In the genomic region with DNA sequence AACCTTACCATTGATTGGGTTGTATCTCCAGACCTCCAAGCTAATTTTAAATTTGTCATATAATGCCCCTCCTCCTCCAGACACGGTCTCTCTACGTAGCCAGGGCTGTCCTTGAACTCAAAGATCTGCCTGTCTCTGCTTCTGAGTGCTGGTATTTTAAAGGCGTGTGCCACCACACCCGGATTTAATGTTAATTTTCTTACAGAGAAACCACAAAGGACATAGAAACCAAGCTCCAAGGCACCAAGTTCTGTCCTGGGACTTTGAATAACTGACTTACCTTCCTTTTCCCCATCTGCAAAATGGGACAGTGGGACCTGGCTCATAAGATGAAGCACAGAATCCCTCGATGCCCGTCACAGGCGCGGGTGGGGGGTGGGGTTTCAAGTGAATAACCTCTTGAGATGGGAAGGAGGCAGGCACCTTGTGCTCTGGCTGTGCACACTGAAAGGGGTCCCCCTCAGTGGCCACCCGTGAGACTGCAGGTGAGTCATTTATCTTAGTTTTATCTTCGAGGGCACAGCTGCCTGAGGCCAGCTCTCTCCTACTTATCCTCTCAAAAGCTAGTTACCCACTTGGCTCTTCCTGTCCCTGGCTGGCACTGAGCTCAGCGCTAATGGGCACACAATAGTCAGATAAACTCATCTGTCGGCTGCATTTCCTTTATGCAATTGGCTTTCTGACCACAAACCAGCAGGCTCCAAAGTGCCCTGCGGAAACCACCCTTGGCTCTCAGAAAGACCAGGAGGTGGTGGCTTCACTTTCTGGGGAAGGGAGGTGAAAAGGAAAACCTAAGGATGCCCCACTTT, we compare ENCODE assay signal across 28 mouse cellular contexts. TPM values are rescaled to one million over a fixed set of nuclear protein-coding genes. Genes with fewer than 3 reads are reported as not detected.
A peak's percentile ranks its signal among the peaks of the same experiment; 100 is the strongest.
DNase-seq lines count a peak whose midpoint lies in the region; TF ChIP-seq lines count a peak whose summit lies in the region.
"Had no signal": no experiment of that assay in that cellular context is flagged by ENCODE, and none has a peak within 500 bp of the region (broad histone marks: within the 10 kb centered on the region; RNA-seq: fewer than 3 reads in every experiment).

No protein-coding gene starts in this region.

- intact Hi-C loops in left cerebral cortex, postnatal 4 days (cut with DNase I), result no loop called here

- H3K4me3 ChIP-seq in kidney, adult 2 months (ENCODE audit: insufficient read depth, low read depth, low read length), result peak overlapping the region; percentile 48
- H3K4me3 ChIP-seq: embryonic facial prominence, embryonic 15.5 days; forebrain, embryonic 10.5 days; heart, embryonic 12.5 days; hindbrain, embryonic 15.5 days; limb, embryonic 12.5 days; neural tube, embryonic 15.5 days had no signal

- 55% methylated on average over 13 of the region's 13 CpGs for WGBS in kidney, adult 2 months

- no peaks in the 10 kb centered on the region for H3K27me3 ChIP-seq in kidney, adult 2 months (replicated peaks; ENCODE audit: control insufficient read depth, insufficient read depth, low read length)
- H3K27me3 ChIP-seq: embryonic facial prominence, embryonic 15.5 days; hindbrain, embryonic 15.5 days had no signal

- no peak for TF ChIP-seq CTCF in kidney, adult 2 months (conservative IDR thresholded peaks at IDR 0.05; ENCODE audit: insufficient read depth, insufficient read length, low read depth, low read length)

- peak overlapping the region; percentile 70 for H3K27ac ChIP-seq in kidney, adult 2 months (ENCODE audit: insufficient read depth, low read depth, low read length)
- H3K27ac ChIP-seq: embryonic facial prominence, embryonic 15.5 days; forebrain, embryonic 10.5 days; hindbrain, embryonic 15.5 days; limb, embryonic 12.5 days; liver, embryonic 14.5 days; neural tube, embryonic 15.5 days had no signal

- H3K36me3 ChIP-seq in kidney, adult 2 months (ENCODE audit: control insufficient read depth, insufficient read depth, low read length), result no peaks in the 10 kb centered on the region
- H3K36me3 ChIP-seq: embryonic facial prominence, embryonic 15.5 days; forebrain, embryonic 10.5 days; heart, embryonic 12.5 days; hindbrain, embryonic 15.5 days; limb, embryonic 12.5 days; neural tube, embryonic 15.5 days had no signal

- peaks cover 16% of the 10 kb centered on the region for H3K4me1 ChIP-seq in kidney, adult 2 months (ENCODE audit: control insufficient read depth, insufficient read depth, low read length)
- H3K4me1 ChIP-seq: embryonic facial prominence, embryonic 15.5 days; heart, embryonic 12.5 days; hindbrain, embryonic 15.5 days; neural tube, embryonic 15.5 days had no signal

- TF ChIP-seq POLR2A in kidney, adult 2 months (IDR thresholded peaks at IDR 0.05; ENCODE audit: low read depth, low read length), result no peak

- DNase-seq in kidney, adult 2 months, result no peak
- no peak for DNase-seq in kidney, postnatal 14 days
- peak; percentile 42 for DNase-seq in lung, postnatal 36 days
- DNase-seq in lung, postnatal 25 days (ENCODE audit: low spot score), result no peak
- DNase-seq in Muller cell, postnatal 12 days (ENCODE audit: inconsistent ontology term), result peak; percentile 69
- DNase-seq in lung, postnatal 4 days, result peak; percentile 20 to 44
- no peak for DNase-seq in left cerebral cortex, postnatal 4 days
- DNase-seq in thymus, postnatal 0 days (ENCODE audit: low spot score), result no peak
- DNase-seq: adrenal gland, postnatal 36 days; cerebellum, adult 11-12 months; cerebellum, postnatal 14 days; forebrain, postnatal 0 days; heart, postnatal 14 days; layer of hippocampus, adult 9-11 months; spleen, adult 18-20 months; thymus, postnatal 14 days had no signal

RNA-seq across cellular contexts. Expression of a gene that starts 0.6 kb away (rescaled TPM):
- 91.0 and 105 TPM in 2 replicates for polyA plus RNA-seq in kidney, adult 2 months (2012; rRNA removed)
- total RNA-seq in left cerebral cortex, postnatal 4 days (2021), result not detected
- 0.43 and 0.76 TPM in 2 replicates for polyA plus RNA-seq in thymus, postnatal 0 days (2015; fragmentation: Nextera tagmentation; extraction: Ambion mirVana)
- total RNA-seq: adrenal gland, postnatal 36 days; forebrain, postnatal 0 days; heart, postnatal 14 days; left cerebral cortex, adult 8-10 months had no signal
- polyA plus RNA-seq: activated CD4-positive, CD25-positive, alpha-beta regulatory T cell, adult 4 months; forebrain, embryonic 10.5 days; forebrain, postnatal 0 days; heart, embryonic 12.5 days; hindbrain, embryonic 15.5 days; limb, embryonic 12.5 days; midbrain, embryonic 16.5 days; neural tube, embryonic 15.5 days had no signal

RNA-seq across cellular contexts. Expression of a gene that starts 35.0 kb away (rescaled TPM):
- 0.03 and 0.05 TPM in 2 replicates for polyA plus RNA-seq in kidney, adult 2 months (2012; rRNA removed)
- not detected for total RNA-seq in left cerebral cortex, postnatal 4 days (2021)
- 22.4 and 33.0 TPM in 2 replicates for polyA plus RNA-seq in thymus, postnatal 0 days (2015; fragmentation: Nextera tagmentation; extraction: Ambion mirVana)
- total RNA-seq: forebrain, postnatal 0 days had no signal
- polyA plus RNA-seq: activated CD4-positive, CD25-positive, alpha-beta regulatory T cell, adult 4 months; forebrain, embryonic 10.5 days; forebrain, postnatal 0 days; gonadal fat pad, adult 2 months; heart, embryonic 12.5 days; hindbrain, embryonic 15.5 days; intestine, embryonic 16.5 days; limb, embryonic 12.5 days; liver, embryonic 14.5 days; midbrain, embryonic 16.5 days; neural tube, embryonic 15.5 days had no signal

RNA-seq across cellular contexts. Expression of a gene that starts 44.1 kb away (rescaled TPM):
- polyA plus RNA-seq in kidney, adult 2 months (2012; rRNA removed), result 93.2 and 115 TPM in 2 replicates
- 10 to 100 TPM in 1 of 2 experiments, 1 to 10 TPM in 1; 7.6 to 11.8 TPM for total RNA-seq in left cerebral cortex, postnatal 4 days (2021)
- 6.8 and 8.3 TPM in 2 replicates for polyA plus RNA-seq in thymus, postnatal 0 days (2015; fragmentation: Nextera tagmentation; extraction: Ambion mirVana)

Comparison
In these comparisons a context has a peak if more than half of its experiments do, and no peak if none do; other contexts are left out.
1. DNase-seq: peak in lung, postnatal 36 days (single experiment), Muller cell, postnatal 12 days (single experiment) and lung, postnatal 4 days (2 of 2); none in kidney, adult 2 months (single experiment), kidney, postnatal 14 days (single experiment), lung, postnatal 25 days (single experiment), left cerebral cortex, postnatal 4 days (single experiment) and thymus, postnatal 0 days (single experiment).
2. RNA of a gene that starts 0.6 kb away (polyA plus RNA-seq): 91.0 to 105 TPM in kidney, adult 2 months; 0.43 to 0.76 TPM in thymus, postnatal 0 days; every median in the first group is over 10 times any median in the second.
3. RNA of a gene that starts 35.0 kb away (polyA plus RNA-seq): 22.4 to 33.0 TPM in thymus, postnatal 0 days; 0.03 to 0.05 TPM in kidney, adult 2 months; every median in the first group is over 10 times any median in the second.
4. RNA of a gene that starts 44.1 kb away (polyA plus RNA-seq): 93.2 to 115 TPM in kidney, adult 2 months; 6.8 to 8.3 TPM in thymus, postnatal 0 days; every median in the first group is over 10 times any median in the second.